Mouse (Mus musculus): ENCODE results near the gene 6030468B19Rik.

- TF ChIP-seq CTCF (IDR thresholded peaks at IDR 0.05) (no peak), POLR2A (IDR thresholded peaks at IDR 0.05; ENCODE audit: insufficient read depth, low read depth, low read length) (no peak), EP300 (IDR thresholded peaks at IDR 0.05; ENCODE audit: insufficient read depth, low read depth, low read length) (peak; percentile 92)
Observed at GRCm38 (mm10) chr11:117762246-117762645, 35.2 kb upstream of the 6030468B19Rik start.

Data from heart, adult 2 months (tissue).